8 mouse cellular contexts compared by ENCODE assay signal in genomic region chr9:108949231-108949966, GRCm38 (mm10). TPM values are rescaled to one million over a fixed set of nuclear protein-coding genes. Genes with fewer than 3 reads are reported as not detected.
DNase-seq lines count a peak whose midpoint lies in the region; ATAC-seq and TF ChIP-seq lines count a peak whose summit lies in the region.
"Had no signal": no experiment of that assay in that cellular context is flagged by ENCODE, and none has a peak within 500 bp of the region (broad histone marks: within the 10 kb centered on the region; RNA-seq: fewer than 3 reads in every experiment).

No protein-coding gene starts in this region.

- no peaks in the 10 kb centered on the region; the same call in 1 of the 2 replicates for H3K36me3 ChIP-seq in heart, adult 2 months (ENCODE audit: control insufficient read depth, insufficient read depth, low read length)

- no peak overlapping the region for H3K27ac ChIP-seq in heart, adult 2 months
- H3K27ac ChIP-seq in left cerebral cortex, adult 2 months: no peak overlapping the region
- H3K27ac ChIP-seq: macrophage had no signal

- TF ChIP-seq POLR2A in heart, adult 2 months (IDR thresholded peaks at IDR 0.05; ENCODE audit: insufficient read depth, low read depth, low read length): no peak

- no peaks in the 10 kb centered on the region for H3K79me2 ChIP-seq in heart, adult 2 months (replicated peaks; ENCODE audit: control insufficient read depth, insufficient read depth, low read length)

- H3K4me1 ChIP-seq in heart, adult 2 months (ENCODE audit: control insufficient read depth, insufficient read depth, low read length): no peaks in the 10 kb centered on the region

- intact Hi-C loops in heart, adult 2 months (cut with DNase I): no loop called here
- intact Hi-C loops in left cerebral cortex, adult 2 months (cut with DNase I): loop anchor here (5.0 kb wide), 1 partner anchor 118 kb away; no protein-coding TSS in a partner anchor

- no peak for ATAC-seq in frontal cortex, adult (ENCODE audit: low TSS enrichment)

- peak; percentile 12 for DNase-seq in MN1 (ENCODE audit: low spot score)
- peak; percentile 52 for DNase-seq in cerebellum, adult 9-10 months
- peak; percentile 53 to 58 for DNase-seq in heart, adult 2 months
- peak; percentile 67 for DNase-seq in kidney, postnatal 14 days
- peak; percentile 46 to 64 for DNase-seq in urinary bladder, postnatal 36 days (ENCODE audit: low spot score in 2 of 2)
- no peak for DNase-seq in left cerebral cortex, adult 2 months (ENCODE audit: extremely low spot score in 1 of 2, low spot score in 2 of 2)

- no peak overlapping the region for H3K9ac ChIP-seq in heart, adult 2 months (ENCODE audit: low read depth, low read length)

- TF ChIP-seq CTCF in heart, adult 2 months (IDR thresholded peaks at IDR 0.05): no peak
- no peak for TF ChIP-seq CTCF in left cerebral cortex, adult 2 months (IDR thresholded peaks at IDR 0.05)

- H3K27me3 ChIP-seq in heart, adult 2 months (ENCODE audit: control insufficient read depth, insufficient read depth, low read length): no peaks in the 10 kb centered on the region

- WGBS in heart, adult 2 months: 47% methylated on average over 13 of the region's 13 CpGs

- no peak for TF ChIP-seq EP300 in heart, adult 2 months (IDR thresholded peaks at IDR 0.05; ENCODE audit: insufficient read depth, low read depth, low read length)

- H3K4me3 ChIP-seq in heart, adult 2 months: no peak overlapping the region
- H3K4me3 ChIP-seq in left cerebral cortex, adult 2 months: no peak overlapping the region

RNA-seq across cellular contexts. Expression of gene Col7a1, which starts 4.0 kb away (rescaled TPM):
- total RNA-seq in heart, adult 2 months (2021): under 1 TPM; 0.30 to 0.47 TPM
- 0.57 and 1.1 TPM in 2 replicates for polyA plus RNA-seq in heart, adult 2 months (2012; rRNA removed)
- total RNA-seq in left cerebral cortex, adult 2 months (2021): 1 to 10 TPM; 2.8 to 4.0 TPM

RNA-seq across cellular contexts. Expression of gene Uqcrc1, which starts 13.0 kb away (rescaled TPM):
- 1,000 to 10,000 TPM; 2,061 to 2,422 TPM for total RNA-seq in heart, adult 2 months (2021)
- polyA plus RNA-seq in heart, adult 2 months (2012; rRNA removed): 2,481 and 2,989 TPM in 2 replicates
- total RNA-seq in left cerebral cortex, adult 2 months (2021): 100 to 1,000 TPM; 358 to 364 TPM

RNA-seq across cellular contexts. Expression of gene Tmem89, which starts 35.0 kb away (rescaled TPM):
- not detected for total RNA-seq in heart, adult 2 months (2021)
- 0.35 and 0.47 TPM in 2 replicates for polyA plus RNA-seq in heart, adult 2 months (2012; rRNA removed)
- not detected for total RNA-seq in left cerebral cortex, adult 2 months (2021)
- polyA plus RNA-seq: macrophage had no signal

RNA-seq across cellular contexts. Expression of gene Ucn2, which starts 36.4 kb away (rescaled TPM):
- total RNA-seq in heart, adult 2 months (2021): not detected
- polyA plus RNA-seq in heart, adult 2 months (2012; rRNA removed): 0.20 TPM in 1 of 2 replicates, not detected in the other
- total RNA-seq in left cerebral cortex, adult 2 months (2021): under 1 TPM; 0.40 to 0.41 TPM
- polyA plus RNA-seq: macrophage had no signal

RNA-seq across cellular contexts. Expression of gene Pfkfb4, which starts 42.2 kb away (rescaled TPM):
- 1 to 10 TPM; 1.3 to 1.9 TPM for total RNA-seq in heart, adult 2 months (2021)
- 7.3 and 7.4 TPM in 2 replicates for polyA plus RNA-seq in heart, adult 2 months (2012; rRNA removed)
- 10 to 100 TPM; 15.8 to 17.7 TPM for total RNA-seq in left cerebral cortex, adult 2 months (2021)

Comparison
In these comparisons a context has a peak if more than half of its experiments do, and no peak if none do; other contexts are left out.
1. DNase-seq: peak in MN1 (single experiment), cerebellum, adult 9-10 months (single experiment), heart, adult 2 months (2 of 2), kidney, postnatal 14 days (single experiment) and urinary bladder, postnatal 36 days (2 of 2); none in left cerebral cortex, adult 2 months (0 of 2).
2. RNA of gene Uqcrc1, which starts 13.0 kb away (total RNA-seq): 2,061 to 2,422 TPM in heart, adult 2 months; 358 to 364 TPM in left cerebral cortex, adult 2 months; every median in the first group is over 4 times any median in the second.